Mouse (Mus musculus) kidney, adult 2 months (tissue): Measurements from ENCODE around the gene Ppm1h. TPM values are rescaled to one million over a fixed set of nuclear protein-coding genes. Genes with fewer than 3 reads are reported as not detected.

Source experiments
- DNase-seq: peaks from one replicate; pipeline ENCODE4 v3.0.0; 2021
- H3K27ac ChIP-seq: fragments of 200-500 bp; 2 replicates; pipeline ENCODE4 v1.5.1; 2012; ENCODE audit warnings: low read depth, low read length, control low read depth, inconsistent platforms; ENCODE audit not compliant: insufficient read depth
- H3K27me3 ChIP-seq: fragments of 200-500 bp; replicated peaks from 2 replicates; pipeline ENCODE4 v1.6.1; 2012; ENCODE audit warnings: mild to moderate bottlenecking, moderate library complexity, low read length, inconsistent platforms; ENCODE audit not compliant: control insufficient read depth, insufficient read depth
- H3K36me3 ChIP-seq: fragments of 200-500 bp; 2 replicates; pipeline ENCODE4 v1.6.1; 2012; ENCODE audit warnings: mild to moderate bottlenecking, moderate library complexity, low read length, inconsistent platforms; ENCODE audit not compliant: control insufficient read depth, insufficient read depth
- H3K4me1 ChIP-seq: fragments of 200-500 bp; 2 replicates; pipeline ENCODE4 v1.6.1; 2011; ENCODE audit warnings: low read length; ENCODE audit not compliant: control insufficient read depth, insufficient read depth
- H3K4me3 ChIP-seq: fragments of 200-500 bp; 2 replicates; pipeline ENCODE4 v1.5.1; 2011; ENCODE audit warnings: mild to moderate bottlenecking, low read depth, low read length, control low read depth; ENCODE audit not compliant: insufficient read depth
- CTCF ChIP-seq: fragments of 200-500 bp; conservative IDR thresholded peaks from 2 replicates; pipeline ENCODE4 v1.5.1; 2011; ENCODE audit warnings: low read depth, mild to moderate bottlenecking, control low read depth, low read length, moderate library complexity, mixed read lengths; ENCODE audit not compliant: insufficient read depth, insufficient read length
- POLR2A ChIP-seq: fragments of 200-500 bp; IDR thresholded peaks from one replicate; pipeline ENCODE4 v1.6.1; 2011; ENCODE audit warnings: low read depth, low read length, control low read depth
- WGBS: fragments of 180-500 bp; shearing (Covaris S2); methylation state at CpG from one replicate; pipeline ENCODE4 v1.1.7; 2018; 5-methylcytosine and 5-hydroxymethylcytosine counted together
- polyA plus RNA-seq: library from polyadenylated mRNA; depleted of rRNA; stranded (reverse); fragments of >200 nt; gene quantifications from 2 replicates; pipeline ENCODE4 v1.2.3, GENCODE M21; 2012

Ppm1h gene
- polyA plus RNA-seq, 1 experiment, result 27.1 TPM

- no peak overlapping the region for H3K27ac ChIP-seq
- H3K36me3 ChIP-seq, result no peaks in the 10 kb centered on the region
- no peak for TF ChIP-seq CTCF
- no peak for TF ChIP-seq POLR2A
- no peak for DNase-seq
- no peaks in the 10 kb centered on the region for H3K27me3 ChIP-seq
- H3K4me3 ChIP-seq, result no peak overlapping the region
- WGBS, result 56% methylated on average over 14 of the region's 14 CpGs
- 0 out of 2 replicates have a peak, but pooled peaks cover 3% of the 10 kb centered on the region for H3K4me1 ChIP-seq
Observed at GRCm38 (mm10) chr10:122717754-122718415, 39.3 kb downstream of the Ppm1h start.

- DNase-seq, result no peak
Observed at GRCm38 (mm10) chr10:122718951-122719350, 40.4 kb downstream of the Ppm1h start.

GRCm38 (mm10) chr10:122722111-122722510 is 43.5 kb downstream of the Ppm1h start:
- no peak for DNase-seq
- no peak for TF ChIP-seq CTCF
- TF ChIP-seq POLR2A, result no peak
- Histone ChIP-seq H3K27ac (no peak overlapping the region), H3K27me3 (no peaks in the 10 kb centered on the region), H3K4me3 (no peak overlapping the region), H3K4me1 (no peaks in the 10 kb centered on the region), H3K36me3 (no peaks in the 10 kb centered on the region)
- WGBS, result 78% methylated on average over 6 of the region's 6 CpGs

More at GRCm38 (mm10) chr10:122718951-122719350, 40.4 kb downstream of the Ppm1h start:
- H3K4me1 ChIP-seq, result 0 out of 2 replicates have a peak, but pooled peaks cover 3% of the 10 kb centered on the region
- H3K36me3 ChIP-seq, result no peaks in the 10 kb centered on the region
- 72% methylated on average over 7 of the region's 7 CpGs for WGBS
- H3K27me3 ChIP-seq, result no peaks in the 10 kb centered on the region
- TF ChIP-seq CTCF (no peak), POLR2A (no peak)
- H3K27ac ChIP-seq, result no peak overlapping the region
- no peak overlapping the region for H3K4me3 ChIP-seq

GRCm38 (mm10) chr10:122724692-122725091 is 46.1 kb downstream of the Ppm1h start:
- no peaks in the 10 kb centered on the region for H3K27me3 ChIP-seq
- TF ChIP-seq CTCF (no peak), POLR2A (no peak)
- H3K27ac ChIP-seq, result no peak overlapping the region
- DNase-seq, result no peak
- H3K36me3 ChIP-seq, result no peaks in the 10 kb centered on the region
- no peak overlapping the region for H3K4me3 ChIP-seq
- H3K4me1 ChIP-seq, result no peaks in the 10 kb centered on the region
- 90% methylated on average over 4 of the region's 4 CpGs for WGBS

- Histone ChIP-seq H3K27me3 (no peaks in the 10 kb centered on the region), H3K4me3 (no peak overlapping the region), H3K27ac (no peak overlapping the region), H3K36me3 (no peaks in the 10 kb centered on the region), H3K4me1 (no peaks in the 10 kb centered on the region)
- TF ChIP-seq CTCF, result no peak
- no peak for TF ChIP-seq POLR2A
- WGBS, result 26% methylated on average over 4 of the region's 4 CpGs
- no peak for DNase-seq
Observed at GRCm38 (mm10) chr10:122727228-122727627, 48.7 kb downstream of the Ppm1h start.

- WGBS, result 85% methylated on average over 2 of the region's 2 CpGs
- H3K4me1 ChIP-seq, result no peaks in the 10 kb centered on the region
- H3K27me3 ChIP-seq, result no peaks in the 10 kb centered on the region
- no peak overlapping the region for H3K27ac ChIP-seq
- no peak for TF ChIP-seq CTCF
- TF ChIP-seq POLR2A, result no peak
- H3K36me3 ChIP-seq, result no peaks in the 10 kb centered on the region
- no peak for DNase-seq
- no peak overlapping the region for H3K4me3 ChIP-seq
Observed at GRCm38 (mm10) chr10:122728172-122728571, 49.6 kb downstream of the Ppm1h start.

- 97% methylated on average over 3 of the region's 3 CpGs for WGBS
- H3K4me3 ChIP-seq, result no peak overlapping the region
- TF ChIP-seq CTCF (no peak), POLR2A (no peak)
- H3K36me3 ChIP-seq, result no peaks in the 10 kb centered on the region
- H3K27ac ChIP-seq, result no peak overlapping the region
- H3K4me1 ChIP-seq, result peaks cover 10% of the 10 kb centered on the region; the same call in 1 of the 2 replicates
- H3K27me3 ChIP-seq, result no peaks in the 10 kb centered on the region
- no peak for DNase-seq
Observed at GRCm38 (mm10) chr10:122732146-122732545, 53.6 kb downstream of the Ppm1h start.

GRCm38 (mm10) chr10:122734521-122734920 is 56.0 kb downstream of the Ppm1h start:
- H3K27me3 ChIP-seq, result no peaks in the 10 kb centered on the region
- TF ChIP-seq POLR2A (no peak), CTCF (no peak)
- H3K4me1 ChIP-seq, result peaks cover 10% of the 10 kb centered on the region; the same call in 1 of the 2 replicates
- WGBS, result 92% methylated on average over 4 of the region's 4 CpGs
- H3K36me3 ChIP-seq, result no peaks in the 10 kb centered on the region
- no peak overlapping the region for H3K4me3 ChIP-seq
- no peak for DNase-seq
- H3K27ac ChIP-seq, result no peak overlapping the region
